Mouse (Mus musculus): ENCODE results near the gene Ccdc60. TPM values are rescaled to one million over a fixed set of nuclear protein-coding genes. Genes with fewer than 3 reads are reported as not detected.

Gene Ccdc60
- polyA plus RNA-seq, 1 experiment from 2014 or later, result 2.9 TPM

GRCm38 (mm10) chr5:116144711-116145110 is 144.1 kb downstream of the Ccdc60 start:
- Histone ChIP-seq H3K27me3 (ENCODE audit: control insufficient read depth, insufficient read depth, low read length) (no peaks in the 10 kb centered on the region), H3K9ac (replicated peaks; ENCODE audit: low read length) (no peak overlapping the region), H3K9me3 (ENCODE audit: control insufficient read depth, low read length) (no peaks in the 10 kb centered on the region), H3K4me3 (replicated peaks; ENCODE audit: low read depth, low read length) (no peak overlapping the region), H3K4me1 (ENCODE audit: control insufficient read depth, insufficient read depth, low read length) (no peaks in the 10 kb centered on the region), H3K27ac (replicated peaks; ENCODE audit: low read depth, low read length) (no peak overlapping the region), H3K36me3 (ENCODE audit: control insufficient read depth, insufficient read depth, low read length) (no peaks in the 10 kb centered on the region), H3K4me2 (ENCODE audit: low read length) (no peak overlapping the region)
- no peak for DNase-seq
- 76% methylated on average over 12 of the region's 12 CpGs for WGBS
- no peak for ATAC-seq (ENCODE audit: low FRiP score, low TSS enrichment)

- Histone ChIP-seq H3K9ac (replicated peaks; ENCODE audit: low read length) (no peak overlapping the region), H3K27me3 (ENCODE audit: control insufficient read depth, insufficient read depth, low read length) (no peaks in the 10 kb centered on the region), H3K27ac (replicated peaks; ENCODE audit: low read depth, low read length) (no peak overlapping the region), H3K4me3 (replicated peaks; ENCODE audit: low read depth, low read length) (no peak overlapping the region), H3K4me2 (ENCODE audit: low read length) (no peak overlapping the region), H3K9me3 (ENCODE audit: control insufficient read depth, low read length) (no peaks in the 10 kb centered on the region), H3K4me1 (ENCODE audit: control insufficient read depth, insufficient read depth, low read length) (no peaks in the 10 kb centered on the region), H3K36me3 (ENCODE audit: control insufficient read depth, insufficient read depth, low read length) (no peaks in the 10 kb centered on the region)
- no peak for DNase-seq
- 68% methylated on average over 2 of the region's 2 CpGs for WGBS
- ATAC-seq (ENCODE audit: low FRiP score, low TSS enrichment), result no peak
These were observed 148.1 kb downstream of the Ccdc60 start for GRCm38 (mm10) chr5:116140682-116141081.

GRCm38 (mm10) chr5:116123344-116123743 is 165.4 kb downstream of the Ccdc60 start:
- H3K9me3 ChIP-seq (ENCODE audit: control insufficient read depth, low read length), result no peaks in the 10 kb centered on the region
- H3K36me3 ChIP-seq (ENCODE audit: control insufficient read depth, insufficient read depth, low read length), result no peaks in the 10 kb centered on the region
- ATAC-seq (ENCODE audit: low FRiP score, low TSS enrichment) (peak; percentile 58; the same call in 1 of the 2 replicates), DNase-seq (peak; percentile 95)
- no peak overlapping the region for H3K27ac ChIP-seq (replicated peaks; ENCODE audit: low read depth, low read length)
- H3K4me2 ChIP-seq (ENCODE audit: low read length), result no peak overlapping the region
- no peaks in the 10 kb centered on the region for H3K27me3 ChIP-seq (ENCODE audit: control insufficient read depth, insufficient read depth, low read length)
- 10% methylated on average over 11 of the region's 11 CpGs for WGBS
- no peaks in the 10 kb centered on the region for H3K4me1 ChIP-seq (ENCODE audit: control insufficient read depth, insufficient read depth, low read length)
- no peak overlapping the region for H3K4me3 ChIP-seq (replicated peaks; ENCODE audit: low read depth, low read length)
- no peak overlapping the region for H3K9ac ChIP-seq (replicated peaks; ENCODE audit: low read length)

- Histone ChIP-seq H3K27me3 (ENCODE audit: control insufficient read depth, insufficient read depth, low read length) (no peaks in the 10 kb centered on the region), H3K36me3 (ENCODE audit: control insufficient read depth, insufficient read depth, low read length) (no peaks in the 10 kb centered on the region), H3K4me3 (replicated peaks; ENCODE audit: low read depth, low read length) (no peak overlapping the region), H3K9ac (replicated peaks; ENCODE audit: low read length) (no peak overlapping the region), H3K4me1 (ENCODE audit: control insufficient read depth, insufficient read depth, low read length) (no peaks in the 10 kb centered on the region), H3K4me2 (ENCODE audit: low read length) (no peak overlapping the region), H3K9me3 (ENCODE audit: control insufficient read depth, low read length) (no peaks in the 10 kb centered on the region), H3K27ac (replicated peaks; ENCODE audit: low read depth, low read length) (no peak overlapping the region)
- no peak for ATAC-seq (ENCODE audit: low FRiP score, low TSS enrichment)
- WGBS, result 49% methylated on average over 9 of the region's 9 CpGs
- peak; percentile 62 for DNase-seq
These were observed 172.2 kb downstream of the Ccdc60 start for GRCm38 (mm10) chr5:116116567-116116966.

- 68% methylated on average over 4 of the region's 4 CpGs for WGBS
- H3K4me2 ChIP-seq (ENCODE audit: low read length), result no peak overlapping the region
- H3K27ac ChIP-seq (replicated peaks; ENCODE audit: low read depth, low read length), result no peak overlapping the region
- H3K9me3 ChIP-seq (ENCODE audit: control insufficient read depth, low read length), result no peaks in the 10 kb centered on the region
- H3K27me3 ChIP-seq (ENCODE audit: control insufficient read depth, insufficient read depth, low read length), result no peaks in the 10 kb centered on the region
- DNase-seq, result no peak
- H3K36me3 ChIP-seq (ENCODE audit: control insufficient read depth, insufficient read depth, low read length), result no peaks in the 10 kb centered on the region
- ATAC-seq (ENCODE audit: low FRiP score, low TSS enrichment), result no peak
- no peaks in the 10 kb centered on the region for H3K4me1 ChIP-seq (ENCODE audit: control insufficient read depth, insufficient read depth, low read length)
- H3K4me3 ChIP-seq (replicated peaks; ENCODE audit: low read depth, low read length), result no peak overlapping the region
- H3K9ac ChIP-seq (replicated peaks; ENCODE audit: low read length), result no peak overlapping the region
These were observed 172.7 kb downstream of the Ccdc60 start for GRCm38 (mm10) chr5:116116110-116116509.

- no peaks in the 10 kb centered on the region for H3K4me1 ChIP-seq (ENCODE audit: control insufficient read depth, insufficient read depth, low read length)
- no peak overlapping the region for H3K4me2 ChIP-seq (ENCODE audit: low read length)
- DNase-seq (peak; percentile 62), ATAC-seq (ENCODE audit: low FRiP score, low TSS enrichment) (no peak)
- H3K27ac ChIP-seq (replicated peaks; ENCODE audit: low read depth, low read length), result no peak overlapping the region
- H3K4me3 ChIP-seq (replicated peaks; ENCODE audit: low read depth, low read length), result no peak overlapping the region
- no peak overlapping the region for H3K9ac ChIP-seq (replicated peaks; ENCODE audit: low read length)
- no peaks in the 10 kb centered on the region for H3K9me3 ChIP-seq (ENCODE audit: control insufficient read depth, low read length)
- no peaks in the 10 kb centered on the region for H3K36me3 ChIP-seq (ENCODE audit: control insufficient read depth, insufficient read depth, low read length)
- 68% methylated on average over 14 of the region's 14 CpGs for WGBS
- H3K27me3 ChIP-seq (ENCODE audit: control insufficient read depth, insufficient read depth, low read length), result no peaks in the 10 kb centered on the region
These were observed 173.5 kb downstream of the Ccdc60 start for GRCm38 (mm10) chr5:116115071-116115834.

- 95% methylated on average over 10 of the region's 10 CpGs for WGBS
- Histone ChIP-seq H3K4me3 (replicated peaks; ENCODE audit: low read depth, low read length) (no peak overlapping the region), H3K27me3 (ENCODE audit: control insufficient read depth, insufficient read depth, low read length) (no peaks in the 10 kb centered on the region), H3K9ac (replicated peaks; ENCODE audit: low read length) (no peak overlapping the region), H3K4me1 (ENCODE audit: control insufficient read depth, insufficient read depth, low read length) (no peaks in the 10 kb centered on the region), H3K9me3 (ENCODE audit: control insufficient read depth, low read length) (no peaks in the 10 kb centered on the region), H3K27ac (replicated peaks; ENCODE audit: low read depth, low read length) (no peak overlapping the region), H3K4me2 (ENCODE audit: low read length) (no peak overlapping the region), H3K36me3 (ENCODE audit: control insufficient read depth, insufficient read depth, low read length) (no peaks in the 10 kb centered on the region)
- no peak for ATAC-seq (ENCODE audit: low FRiP score, low TSS enrichment)
- DNase-seq, result no peak
These were observed 180.1 kb downstream of the Ccdc60 start for GRCm38 (mm10) chr5:116108651-116109050.

GRCm38 (mm10) chr5:116084231-116084630 is 204.6 kb downstream of the Ccdc60 start:
- ATAC-seq (ENCODE audit: low FRiP score, low TSS enrichment) (no peak), DNase-seq (no peak)
- Histone ChIP-seq H3K9me3 (ENCODE audit: control insufficient read depth, low read length) (no peaks in the 10 kb centered on the region), H3K27me3 (ENCODE audit: control insufficient read depth, insufficient read depth, low read length) (peaks cover 13% of the 10 kb centered on the region; the same call in 1 of the 2 replicates), H3K4me3 (replicated peaks; ENCODE audit: low read depth, low read length) (no peak overlapping the region), H3K36me3 (ENCODE audit: control insufficient read depth, insufficient read depth, low read length) (no peaks in the 10 kb centered on the region), H3K27ac (replicated peaks; ENCODE audit: low read depth, low read length) (no peak overlapping the region), H3K9ac (replicated peaks; ENCODE audit: low read length) (no peak overlapping the region), H3K4me2 (ENCODE audit: low read length) (no peak overlapping the region), H3K4me1 (ENCODE audit: control insufficient read depth, insufficient read depth, low read length) (no peaks in the 10 kb centered on the region)
- 90% methylated on average over 6 of the region's 6 CpGs for WGBS

GRCm38 (mm10) chr5:116083081-116083480 is 205.7 kb downstream of the Ccdc60 start, which contains the start of gene Tmem233:
Tmem233 (minus strand) TSS chr5:116083244.
- Histone ChIP-seq H3K9ac (replicated peaks; ENCODE audit: low read length) (no peak within 1 kb of the TSS), H3K4me1 (ENCODE audit: control insufficient read depth, insufficient read depth, low read length) (no peaks in the 10 kb centered on the region), H3K36me3 (ENCODE audit: control insufficient read depth, insufficient read depth, low read length) (no peaks in the 10 kb centered on the region), H3K9me3 (ENCODE audit: control insufficient read depth, low read length) (no peaks in the 10 kb centered on the region), H3K27ac (replicated peaks; ENCODE audit: low read depth, low read length) (no peak within 1 kb of the TSS), H3K4me3 (replicated peaks; ENCODE audit: low read depth, low read length) (no peak within 1 kb of the TSS), H3K4me2 (ENCODE audit: low read length) (no peak within 1 kb of the TSS), H3K27me3 (ENCODE audit: control insufficient read depth, insufficient read depth, low read length) (peaks cover 13% of the 10 kb centered on the region; the same call in 1 of the 2 replicates)
- WGBS, result 13% methylated on average over 17 of the region's 17 CpGs
- no peak for ATAC-seq (ENCODE audit: low FRiP score, low TSS enrichment)
- peak; percentile 2 for DNase-seq

Data from midbrain, embryonic 14.5 days (tissue).